Mouse (Mus musculus) mesoderm, embryonic 11.5 days (tissue): ENCODE results near the gene Vmn1r74.
"Not testable (repeated sequence)": the region's sequence is repeated elsewhere in the genome, so short reads cannot be mapped to it uniquely, and the experiment has no call there.

ENCODE experiments used
- DNase-seq: peaks from one replicate; pipeline ENCODE4 v3.0.0-alpha.2; 2012; ENCODE audit warnings: low read depth, low spot score

Vmn1r74 gene

GRCm38 (mm10) chr7:11833680-11834079, at the start of gene Vmn1r74:
Gene Vmn1r74, plus strand, starts transcription at chr7:11833980.
- no peak for DNase-seq

- no peak for DNase-seq
Observed at GRCm38 (mm10) chr7:11813751-11814150, 20.0 kb upstream of the Vmn1r74 start.

GRCm38 (mm10) chr7:11822166-11822565, 11.6 kb upstream of the Vmn1r74 start:
- no peak for DNase-seq

- DNase-seq: not testable (repeated sequence)
Observed at GRCm38 (mm10) chr7:11823246-11823645, 10.5 kb upstream of the Vmn1r74 start.

GRCm38 (mm10) chr7:11874330-11874729, 40.5 kb downstream of the Vmn1r74 start, which contains the start of gene Vmn1r75:
Gene Vmn1r75, plus strand, starts transcription at chr7:11874630.
- DNase-seq: no peak
